Mouse (Mus musculus) fat pad, adult 2 months (tissue): ENCODE data around the gene Fam50b.

ENCODE experiments used
- DNase-seq: peaks from one replicate; pipeline ENCODE4 v3.0.0-alpha.2; 2011; ENCODE audit warnings: low read depth, low spot score; ENCODE audit errors: extremely low read depth

Gene Fam50b

DNA sequence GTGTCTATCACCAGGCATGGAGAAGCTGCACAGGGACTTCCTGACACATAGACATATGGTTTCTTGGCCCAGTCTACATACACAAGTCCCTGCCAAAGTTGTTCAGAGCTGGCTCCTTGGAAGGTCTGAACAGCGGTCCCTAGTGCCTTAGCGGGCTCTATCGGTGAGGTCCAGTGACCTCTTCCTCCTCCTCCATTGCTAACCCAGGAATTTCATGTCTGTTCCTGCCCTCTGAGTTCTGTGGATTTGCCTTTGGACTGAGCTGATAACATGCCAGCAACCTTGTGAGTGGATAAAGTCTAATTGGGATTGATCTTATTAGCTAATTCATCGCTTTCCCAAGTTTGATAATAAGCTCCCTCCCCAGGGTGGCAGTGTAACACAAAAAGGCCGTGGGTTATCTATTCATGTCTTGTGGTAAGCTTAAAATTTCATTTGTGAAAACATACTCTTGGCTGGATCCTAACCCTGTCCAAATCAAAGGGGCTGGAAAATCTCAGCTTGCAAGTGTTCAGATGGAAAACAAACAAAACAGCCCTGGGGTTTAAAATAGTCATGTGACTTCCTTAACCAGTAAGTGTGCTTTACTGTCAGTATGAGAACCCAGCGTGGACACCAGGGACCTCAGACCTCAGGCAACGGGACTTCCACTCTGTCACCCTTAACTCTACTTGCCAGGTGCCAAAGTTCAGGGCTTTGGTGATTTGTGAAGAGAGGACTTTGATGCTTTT lies 3.5 kb downstream of the Fam50b start:
- no peak for DNase-seq

DNA sequence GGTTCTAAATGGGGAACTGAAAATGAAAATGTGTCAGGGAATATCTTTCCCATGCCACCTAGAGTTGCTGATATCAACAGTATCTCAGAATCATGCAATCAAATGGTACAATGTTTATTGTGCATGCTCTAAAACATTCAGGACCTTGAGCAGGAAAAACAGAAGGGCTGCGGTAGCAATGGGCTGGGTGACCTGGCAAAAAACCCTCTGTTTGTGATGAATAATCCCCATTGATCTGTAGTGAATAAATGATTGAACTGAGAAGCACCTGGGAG lies 4.0 kb downstream of the Fam50b start:
- no peak for DNase-seq

DNA sequence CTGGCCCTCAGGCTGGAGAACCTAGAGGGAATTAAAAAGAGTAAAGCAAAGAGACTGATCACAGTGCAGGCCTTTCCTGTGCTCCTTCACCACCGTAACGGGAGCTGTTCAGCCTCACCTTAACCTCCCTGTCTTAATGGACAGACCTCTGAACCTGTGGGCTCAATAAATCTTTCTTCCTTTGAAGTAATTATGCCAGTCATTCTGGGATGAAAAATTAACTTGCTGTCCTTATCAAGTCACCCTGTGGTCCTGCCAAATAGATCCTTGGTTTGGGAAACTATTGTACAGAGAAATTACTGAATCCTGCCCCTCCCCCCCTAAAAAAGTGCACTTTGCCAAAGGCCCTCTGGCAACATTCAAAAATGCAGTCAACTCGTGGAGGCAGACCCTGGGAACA lies 4.4 kb downstream of the Fam50b start:
- DNase-seq, result no peak

DNA sequence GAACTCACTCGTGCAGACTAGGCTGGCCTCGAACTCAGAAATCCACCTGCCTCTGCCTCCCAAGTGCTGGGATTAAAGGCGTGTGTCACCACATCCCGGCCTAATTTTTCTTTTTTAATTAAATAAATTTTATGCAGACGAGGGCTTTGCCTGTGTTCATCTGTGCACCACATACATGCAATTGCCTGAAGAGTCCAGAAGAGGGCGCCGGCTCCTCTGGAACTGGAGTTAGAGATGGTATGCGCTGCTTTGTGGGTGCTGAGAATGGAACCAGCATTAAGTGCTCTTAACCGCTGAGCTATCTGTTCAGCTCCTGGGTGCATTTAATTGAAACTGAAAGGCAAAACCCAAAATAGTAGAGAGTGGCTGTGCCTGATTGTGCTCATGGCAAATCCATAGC lies 6.6 kb downstream of the Fam50b start:
- no peak for DNase-seq

DNA sequence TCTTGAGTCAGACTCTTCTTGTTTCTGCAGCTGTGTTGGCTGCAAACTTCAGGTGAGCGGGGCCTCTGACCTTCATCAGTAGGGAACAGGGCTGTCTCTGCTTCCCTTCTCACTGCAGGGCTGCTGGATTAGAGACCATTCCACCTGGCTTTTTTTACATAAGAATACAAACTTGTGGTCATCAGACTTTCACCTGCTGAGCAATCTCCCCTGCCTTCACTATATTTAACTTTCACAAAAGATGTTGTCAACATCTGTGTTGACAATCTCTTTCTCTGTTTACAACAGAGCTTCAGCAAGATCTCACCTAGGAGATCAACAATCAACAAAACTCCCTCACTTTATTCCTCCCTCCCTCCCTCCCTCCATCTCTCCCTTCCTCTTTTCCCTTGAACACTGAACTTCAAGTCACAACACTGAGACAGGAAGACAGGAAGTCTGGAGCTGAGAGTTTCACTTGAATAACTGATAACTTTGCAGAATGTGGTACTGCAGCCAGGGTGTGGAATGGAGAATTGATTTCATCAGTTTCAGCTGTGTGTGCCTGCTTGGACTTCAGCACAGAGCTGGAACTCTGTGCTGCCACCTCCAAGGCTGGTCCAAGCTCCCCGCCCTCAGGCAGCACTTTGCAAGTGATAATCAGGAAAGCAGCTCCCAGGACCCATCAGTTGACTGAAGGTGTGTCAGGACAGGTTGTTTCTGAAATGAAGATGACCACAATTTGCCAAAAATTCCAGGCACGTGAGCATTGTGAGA lies 7.3 kb downstream of the Fam50b start:
- no peak for DNase-seq

DNA sequence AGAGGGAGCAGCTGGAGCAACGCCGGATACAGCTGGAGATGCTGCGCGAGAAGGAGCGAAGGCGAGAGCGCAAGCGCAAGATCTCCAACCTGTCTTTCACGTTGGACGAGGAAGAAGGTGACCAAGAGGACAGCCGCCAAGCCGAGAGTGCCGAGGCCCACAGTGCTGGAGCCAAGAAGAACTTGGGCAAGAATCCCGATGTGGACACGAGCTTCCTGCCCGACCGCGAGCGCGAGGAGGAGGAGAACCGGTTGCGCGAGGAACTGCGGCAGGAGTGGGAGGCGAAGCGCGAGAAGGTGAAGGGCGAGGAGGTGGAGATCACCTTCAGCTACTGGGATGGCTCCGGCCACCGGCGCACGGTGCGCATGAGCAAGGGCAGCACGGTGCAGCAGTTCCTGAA lies 12.2 kb downstream of the Fam50b start:
- DNase-seq, result no peak

DNA sequence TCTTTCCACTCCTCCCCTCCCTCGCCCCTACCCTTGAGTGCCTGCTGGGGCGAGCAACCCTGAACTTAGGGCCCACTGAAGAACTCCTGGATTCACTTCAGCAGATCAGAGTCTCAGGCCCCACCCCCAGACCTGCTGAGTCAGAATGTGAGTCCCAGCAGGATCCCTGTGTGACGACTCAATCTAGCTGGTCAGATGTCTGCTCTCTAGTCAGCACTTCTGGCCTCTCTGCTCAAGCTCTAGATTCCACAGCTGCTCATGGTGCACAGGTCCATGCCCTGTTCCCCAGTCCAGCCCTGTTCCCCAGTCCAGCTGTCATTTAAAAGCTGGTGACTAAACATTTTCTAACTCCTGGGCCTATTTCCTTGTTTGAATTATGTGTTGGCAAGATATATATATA lies 13.9 kb downstream of the Fam50b start:
- no peak for DNase-seq

DNA sequence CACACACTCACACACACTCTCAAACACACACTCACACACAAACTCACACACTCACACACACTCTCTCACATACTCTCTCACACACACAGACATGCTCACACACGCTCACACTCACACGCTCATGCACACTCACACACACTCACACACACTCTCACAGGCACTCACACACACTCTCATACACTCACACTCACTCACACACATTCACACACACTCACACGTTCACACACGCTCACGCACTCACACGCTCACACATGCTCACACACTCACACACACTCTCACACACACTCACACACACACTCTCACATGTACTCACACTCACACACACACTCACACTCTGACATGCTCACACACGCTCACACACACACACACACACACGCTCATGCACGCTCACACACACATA lies 24.6 kb downstream of the Fam50b start:
- no peak for DNase-seq

DNA sequence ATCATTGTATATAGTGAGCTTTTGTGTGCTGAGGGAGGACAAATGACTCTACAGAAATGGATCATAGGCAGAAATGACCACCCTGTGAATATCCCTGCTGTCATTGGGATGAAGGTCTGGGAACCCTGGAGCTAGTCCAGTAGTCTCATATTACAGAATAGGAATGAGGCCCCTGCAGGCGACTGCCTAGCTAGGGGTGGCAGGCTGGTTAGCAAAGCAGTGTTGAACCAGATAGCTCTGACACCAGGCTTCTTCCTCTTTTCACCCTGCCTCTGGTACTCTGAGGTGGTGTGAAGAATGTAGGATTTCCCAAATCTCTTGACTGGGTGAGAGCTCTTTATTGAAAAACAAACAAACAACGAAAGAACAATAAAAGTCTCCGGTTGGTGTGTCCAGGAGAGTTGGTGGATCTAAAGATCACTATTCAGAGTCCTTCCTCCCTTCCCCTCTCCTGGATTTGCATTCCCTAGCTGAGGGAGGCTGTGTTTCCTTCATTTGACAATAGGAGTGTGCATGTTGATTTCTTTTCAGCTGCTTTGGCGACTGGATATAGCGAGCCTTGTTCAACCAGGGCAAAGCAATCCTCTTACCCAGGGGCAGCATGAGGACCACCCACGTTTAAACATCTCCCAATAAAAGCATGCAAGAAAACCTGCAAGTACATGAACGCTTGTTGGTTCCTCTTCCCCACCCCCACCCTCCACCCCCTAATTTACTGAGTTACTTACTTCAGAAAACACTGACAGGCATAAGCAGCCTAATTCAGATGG lies 26.1 kb downstream of the Fam50b start:
- DNase-seq, result no peak

DNA sequence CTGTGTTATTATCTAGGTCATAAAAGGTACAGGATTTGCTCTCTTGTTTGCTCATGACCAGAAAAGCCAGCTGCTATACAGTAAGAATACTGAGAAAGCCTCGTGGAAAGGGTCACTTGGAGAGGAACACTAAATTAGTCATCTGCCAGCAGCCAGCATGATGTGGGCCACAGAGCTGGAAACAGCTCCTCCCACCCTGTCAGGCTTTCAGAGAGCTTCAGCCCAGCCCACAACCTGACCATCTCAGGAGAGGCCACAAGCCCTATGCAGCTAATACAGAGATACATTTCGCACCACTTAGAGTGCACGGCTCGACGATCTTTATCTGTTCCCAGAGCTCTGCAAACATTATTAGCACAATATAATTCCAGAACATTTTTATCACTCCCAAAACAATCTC lies 27.5 kb downstream of the Fam50b start:
- no peak for DNase-seq

DNA sequence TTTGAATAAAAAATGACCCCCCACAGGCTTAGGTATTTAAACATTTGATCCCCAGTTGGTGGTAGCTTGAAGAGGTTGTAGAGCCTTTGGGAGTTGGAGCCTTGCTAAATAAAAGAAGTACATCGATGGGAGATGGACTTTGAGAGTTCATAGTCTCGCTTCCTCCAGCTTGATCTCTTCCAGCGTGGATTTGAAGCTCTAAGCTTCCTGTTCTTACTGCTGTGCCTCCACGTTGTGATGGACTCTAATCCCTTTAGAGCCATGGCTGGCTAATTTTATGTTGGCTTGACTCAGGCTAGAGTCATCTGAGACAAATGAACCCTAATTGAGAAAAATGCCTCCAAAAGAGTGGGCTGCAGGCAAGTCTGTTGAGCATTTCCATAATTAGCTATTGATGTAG lies 28.2 kb downstream of the Fam50b start:
- no peak for DNase-seq

DNA sequence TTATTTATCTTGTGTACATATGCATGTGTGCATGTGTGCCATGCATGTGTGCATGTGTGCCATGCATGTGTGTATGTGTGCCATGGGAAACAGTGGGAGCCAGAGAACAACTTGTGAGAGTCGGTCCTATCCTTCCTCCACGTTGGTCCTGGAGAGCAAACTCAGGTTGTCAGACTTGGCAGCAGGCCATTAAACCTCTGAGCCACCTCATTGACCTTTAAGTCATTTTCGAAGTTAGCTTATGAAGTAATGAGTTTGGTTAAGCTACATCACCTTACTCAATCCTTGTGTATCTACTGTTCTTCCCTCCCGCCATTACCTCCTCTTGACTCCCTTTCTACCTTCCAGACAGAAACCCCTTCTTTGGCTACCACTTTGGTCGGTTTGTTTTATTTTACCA lies 30.6 kb downstream of the Fam50b start:
- no peak for DNase-seq

DNA sequence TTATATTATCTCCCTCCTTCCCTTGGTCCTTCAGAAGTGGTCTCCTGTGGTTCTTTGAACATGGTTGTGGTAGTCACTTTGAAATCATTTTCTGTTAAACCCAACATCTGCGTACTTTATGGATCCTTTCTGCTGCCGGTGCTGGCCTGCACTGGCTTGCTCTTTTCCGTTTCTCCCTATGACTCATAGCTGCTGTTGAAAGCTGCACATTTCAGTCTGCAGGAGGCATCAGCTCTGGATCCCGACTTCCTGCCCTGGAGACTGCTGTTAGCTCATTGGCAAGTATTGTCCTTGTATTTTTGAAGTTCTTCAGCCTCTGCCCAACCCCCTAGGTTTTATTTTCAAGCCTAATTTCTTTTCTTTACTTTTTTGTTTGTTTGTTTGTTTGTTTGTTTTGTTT lies 31.9 kb downstream of the Fam50b start:
- DNase-seq, result no peak

DNA sequence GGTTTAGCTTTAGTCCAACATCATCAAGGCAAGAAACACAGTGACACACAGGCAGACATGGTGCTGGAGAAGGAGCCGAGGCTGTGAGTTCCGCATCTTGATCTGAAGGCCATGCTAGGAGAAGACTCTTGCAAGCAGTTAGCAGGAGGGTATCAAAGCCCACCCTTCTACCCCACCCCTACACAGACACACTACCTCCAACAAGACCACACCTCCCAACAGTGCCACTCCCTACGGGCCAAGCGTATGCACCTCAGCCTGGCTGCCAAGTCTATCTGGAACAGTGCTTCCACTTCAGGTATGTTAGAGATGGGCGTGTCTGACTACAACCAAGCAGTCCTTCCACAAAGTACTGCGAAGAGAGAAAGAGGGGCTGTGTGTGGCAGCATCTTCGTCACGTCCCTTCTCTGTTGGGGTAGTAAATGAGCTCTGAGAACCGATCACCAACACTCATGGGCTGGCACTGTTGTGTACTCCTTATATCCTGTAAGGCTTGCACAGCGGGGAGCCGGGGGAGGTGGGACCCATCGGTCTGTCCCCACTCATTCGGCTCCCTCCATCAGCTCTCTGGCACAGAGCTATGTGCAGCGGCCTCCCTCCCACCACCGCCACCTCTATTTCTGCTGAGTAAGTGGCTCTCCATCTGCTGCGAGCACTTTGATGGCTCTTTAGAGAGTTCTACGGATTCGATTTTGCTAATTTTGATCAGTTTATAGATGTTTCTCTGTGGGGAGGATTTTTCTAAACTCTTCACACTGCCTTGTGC lies 33.1 kb downstream of the Fam50b start:
- DNase-seq, result no peak

DNA sequence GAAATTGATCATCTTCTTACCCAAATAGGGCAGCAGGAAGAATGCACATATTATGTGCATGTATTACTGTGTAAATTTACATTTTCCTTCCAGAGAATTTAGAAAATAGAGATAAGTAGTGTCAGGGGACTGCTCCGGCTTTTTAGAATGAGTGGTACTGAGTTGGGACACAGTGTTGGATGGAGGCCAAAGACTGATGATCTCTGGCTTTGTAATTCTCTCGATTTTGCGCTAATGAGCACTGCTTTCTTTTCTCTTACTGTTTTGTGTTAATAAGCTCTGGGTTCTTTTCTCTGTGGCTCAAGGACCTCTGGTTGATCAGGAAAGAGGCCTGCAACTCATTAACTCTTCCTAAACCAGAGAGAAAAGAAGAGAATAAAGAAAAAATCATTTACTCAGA lies 42.1 kb downstream of the Fam50b start:
- no peak for DNase-seq

DNA sequence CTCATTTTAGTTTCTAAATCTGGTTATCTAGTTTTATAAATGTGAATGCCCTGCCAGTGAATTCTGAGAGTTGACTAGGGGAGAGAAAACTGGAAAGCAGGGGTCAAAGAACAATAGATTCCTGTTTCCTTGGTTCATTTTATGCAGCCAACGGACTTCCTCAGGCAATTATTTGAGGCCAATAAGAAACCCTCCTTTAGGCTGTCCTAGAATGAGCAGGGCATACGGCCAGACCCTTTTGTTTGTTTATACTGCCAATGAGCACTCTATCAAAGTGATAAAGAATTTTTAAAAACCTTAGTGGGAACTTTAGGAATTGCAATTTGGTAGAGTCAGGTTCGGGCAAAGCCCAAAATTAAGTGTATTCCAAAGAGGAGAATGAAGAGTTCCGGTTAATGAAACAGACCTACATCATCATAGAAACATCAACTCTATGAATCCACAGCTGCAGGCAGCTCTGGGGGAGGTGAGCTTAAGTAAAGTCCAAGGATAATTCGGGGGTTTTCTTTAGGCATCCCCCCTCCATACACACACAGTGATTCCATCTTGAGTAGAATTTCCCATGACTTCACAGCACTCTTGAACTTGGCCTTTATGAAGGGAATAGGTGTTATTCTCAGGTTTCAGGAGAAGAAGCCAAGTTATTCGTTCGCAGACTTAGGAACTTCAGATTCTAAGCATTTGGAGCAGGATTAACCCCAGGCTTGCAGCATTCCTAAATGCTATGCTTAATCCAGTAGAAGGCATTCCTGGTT lies 46.4 kb downstream of the Fam50b start:
- no peak for DNase-seq

DNA sequence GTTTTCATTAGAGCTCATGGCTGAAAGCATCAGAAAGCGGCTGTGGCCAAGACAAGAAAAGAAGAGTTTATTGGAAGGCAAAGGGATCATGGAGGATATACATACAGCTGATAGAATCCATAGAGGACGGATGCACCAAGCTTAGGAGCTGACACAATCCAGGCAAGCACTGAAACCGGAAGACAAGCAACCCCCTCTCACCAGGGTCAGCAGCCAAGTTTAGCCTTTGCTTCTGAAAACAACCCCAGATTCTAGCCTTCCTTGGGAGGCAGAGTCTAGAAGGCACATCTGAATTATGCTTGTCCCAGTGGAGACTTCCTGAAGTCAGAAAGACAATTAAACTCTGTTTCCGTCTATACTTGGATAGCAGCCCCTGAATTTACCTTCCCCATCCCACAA lies 47.0 kb downstream of the Fam50b start:
- no peak for DNase-seq

DNA sequence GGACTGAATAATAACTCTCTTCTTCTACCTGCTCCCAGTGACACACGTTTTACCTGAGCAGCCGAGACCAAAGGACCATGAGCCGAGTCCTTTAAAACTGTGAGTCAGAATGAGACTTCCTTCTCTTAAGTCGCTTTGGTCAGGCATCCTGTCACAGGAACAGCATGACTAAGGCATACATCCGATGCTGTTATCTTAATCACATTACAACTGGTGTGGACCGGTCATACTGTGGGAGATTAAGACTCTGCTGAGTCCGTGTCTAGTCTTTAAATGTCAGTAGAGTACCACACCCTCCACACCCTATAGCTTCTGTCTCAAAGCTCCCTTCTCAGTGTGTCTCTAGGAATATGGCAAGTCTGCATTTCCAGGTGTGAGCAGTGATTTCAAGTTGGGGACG lies 50.2 kb downstream of the Fam50b start:
- no peak for DNase-seq

DNA sequence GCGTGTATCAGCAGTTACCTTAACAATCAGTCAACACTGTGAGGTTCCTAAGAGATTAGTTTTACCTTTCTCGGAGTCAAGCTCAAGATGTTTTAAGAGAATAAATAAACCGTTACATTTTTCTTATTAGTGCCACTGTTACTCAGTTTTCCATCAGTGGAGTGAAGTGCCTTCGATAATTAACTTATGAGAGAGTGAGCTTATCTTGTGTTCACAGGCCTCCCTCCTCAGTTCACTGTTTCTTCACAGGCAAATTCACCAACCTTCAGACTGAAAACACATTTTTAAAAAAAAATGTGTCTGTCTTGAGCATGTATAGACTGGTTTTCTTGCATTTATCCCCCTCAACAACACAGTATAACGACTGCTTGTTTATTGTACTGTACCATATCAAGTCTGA lies 52.0 kb downstream of the Fam50b start:
- DNase-seq, result no peak

DNA sequence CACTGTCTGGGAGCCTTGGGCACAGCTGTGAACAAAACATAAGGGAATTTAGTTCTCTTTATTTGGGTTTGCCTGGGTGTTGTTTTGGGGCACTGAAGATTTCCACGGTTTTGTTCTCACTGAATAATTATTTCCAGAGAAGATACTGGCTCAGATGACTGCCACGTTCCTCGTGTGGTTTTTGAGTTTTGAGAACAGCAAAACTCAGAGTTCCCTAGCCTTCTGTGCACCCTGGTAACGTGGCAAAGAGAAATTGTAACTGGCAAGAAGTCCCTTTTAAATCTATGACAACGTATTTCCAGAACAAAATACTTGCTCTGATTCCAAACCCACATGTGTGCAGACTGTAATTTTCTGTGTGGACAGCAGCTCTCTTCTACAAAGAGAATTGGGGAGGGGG lies 52.9 kb downstream of the Fam50b start:
- no peak for DNase-seq
